Mouse (Mus musculus): Measurements from ENCODE around the gene Gxylt2. TPM values are rescaled to one million over a fixed set of nuclear protein-coding genes. Genes with fewer than 3 reads are reported as not detected.

Gxylt2 gene
- total RNA-seq, 2 experiments from 2014 or later: 1.9 TPM

DNA sequence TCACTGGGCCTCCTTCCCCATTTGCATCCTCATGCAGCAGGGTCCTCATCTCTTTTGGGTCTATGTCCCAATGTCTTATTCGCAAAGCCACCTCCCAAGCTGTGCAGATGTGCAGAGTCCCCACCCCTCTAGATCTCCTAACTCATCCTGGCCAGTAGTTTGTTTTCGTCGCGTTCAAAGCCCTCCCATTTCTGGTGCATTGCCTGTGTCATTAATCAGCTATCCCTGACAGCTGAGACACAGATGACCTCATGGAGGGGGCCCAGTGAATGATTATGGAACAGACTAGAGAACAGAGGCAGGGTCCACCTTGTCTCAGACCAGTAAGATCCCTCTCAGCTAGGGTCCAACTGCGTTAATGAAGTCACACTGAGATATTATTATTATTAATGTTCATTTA is 6.3 kb downstream of the Gxylt2 start:
- DNase-seq (ENCODE audit: low spot score in 2 of 2): no peak

DNA sequence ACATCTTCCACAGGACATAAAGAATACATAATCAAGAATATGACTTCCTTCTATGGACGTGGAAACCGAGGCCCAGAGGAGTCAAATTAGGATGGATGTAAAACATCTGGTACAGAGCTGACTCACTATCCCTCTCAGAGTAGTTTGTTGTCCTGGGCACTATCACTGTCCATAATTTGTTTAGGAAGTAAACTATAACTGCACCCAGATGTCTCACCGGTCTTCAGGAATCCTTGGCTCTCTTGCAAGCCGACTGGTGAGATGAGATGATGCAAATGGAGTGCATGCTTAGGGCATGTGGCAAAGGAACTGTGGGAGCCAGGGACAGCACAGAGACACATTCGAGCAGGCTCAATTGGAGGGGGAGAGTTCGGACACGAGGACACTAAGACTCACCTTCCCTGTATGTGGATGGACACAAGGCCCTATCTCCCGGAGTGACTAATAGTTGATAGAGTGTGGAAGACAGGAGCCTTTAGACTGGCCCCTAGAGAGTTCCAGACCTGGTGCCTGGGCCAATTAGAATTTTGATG is 10.8 kb downstream of the Gxylt2 start:
- DNase-seq (ENCODE audit: low spot score in 2 of 2): no peak

DNA sequence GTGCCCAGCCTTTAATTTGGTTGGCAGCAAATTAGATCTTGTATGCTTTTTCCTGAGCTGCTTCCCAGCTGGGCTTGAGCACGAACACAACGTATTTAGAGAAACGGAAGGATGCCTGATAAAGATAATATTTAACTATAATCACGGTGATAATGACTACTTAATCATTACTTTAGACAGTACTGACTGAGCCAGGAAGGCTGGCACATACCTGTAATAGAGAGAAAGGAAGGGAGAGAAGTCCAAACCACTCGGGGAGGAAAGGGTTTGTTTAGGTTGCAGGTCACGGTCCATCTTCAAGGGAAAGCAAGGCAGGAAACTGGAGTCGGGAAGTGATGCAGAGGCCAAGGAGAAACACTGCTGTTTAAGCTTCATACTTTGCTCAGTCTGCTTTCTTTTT is 11.6 kb downstream of the Gxylt2 start:
- DNase-seq (ENCODE audit: low spot score in 2 of 2): no peak

DNA sequence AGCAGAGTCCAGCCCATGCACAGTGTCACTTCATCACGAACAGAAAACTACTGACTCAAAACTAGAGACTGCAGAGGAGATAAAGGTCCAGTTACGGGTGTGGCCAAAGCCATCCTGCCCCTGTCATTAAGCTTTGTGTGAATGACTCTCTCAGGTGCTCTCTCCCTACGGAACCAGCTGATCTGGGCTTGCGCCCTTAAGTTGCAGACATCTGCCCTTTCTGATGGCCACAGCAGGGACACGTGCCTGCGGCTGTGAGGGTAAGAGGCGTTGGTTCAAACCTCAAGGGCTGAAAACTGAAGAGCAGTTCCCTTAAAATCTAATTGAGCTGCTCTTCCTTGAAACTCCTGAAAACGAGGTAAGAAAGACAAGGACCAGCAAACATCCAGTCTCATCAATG is 12.3 kb downstream of the Gxylt2 start:
- DNase-seq (ENCODE audit: low spot score in 2 of 2): no peak

DNA sequence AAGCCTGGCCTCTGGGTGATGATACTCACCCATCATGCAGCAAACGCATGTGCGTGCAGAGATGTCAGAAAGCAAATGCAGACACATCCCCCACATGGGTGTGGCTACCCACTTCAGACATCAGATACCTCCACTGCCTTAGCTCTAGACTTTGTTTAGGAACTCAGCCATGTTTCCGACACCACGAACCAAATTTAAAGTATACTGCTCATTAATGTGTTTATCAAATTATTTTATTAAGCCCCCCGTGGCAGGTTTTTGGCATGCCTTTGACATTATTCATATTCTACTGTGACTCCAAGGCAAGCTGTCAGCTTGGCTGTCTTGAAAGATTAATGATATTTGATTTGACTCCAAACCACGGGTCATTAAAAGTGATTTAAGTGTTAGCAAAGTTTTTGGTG is 15.6 kb downstream of the Gxylt2 start:
- DNase-seq (ENCODE audit: low spot score in 2 of 2): no peak

GRCm38 (mm10) chr6:100720882-100721721 is 16.6 kb downstream of the Gxylt2 start:
- no peak for DNase-seq (ENCODE audit: low spot score in 2 of 2)

- peak; percentile 43 to 77 for DNase-seq (ENCODE audit: low spot score in 2 of 2)
These were observed 27.5 kb downstream of the Gxylt2 start for GRCm38 (mm10) chr6:100731996-100732375.

DNA sequence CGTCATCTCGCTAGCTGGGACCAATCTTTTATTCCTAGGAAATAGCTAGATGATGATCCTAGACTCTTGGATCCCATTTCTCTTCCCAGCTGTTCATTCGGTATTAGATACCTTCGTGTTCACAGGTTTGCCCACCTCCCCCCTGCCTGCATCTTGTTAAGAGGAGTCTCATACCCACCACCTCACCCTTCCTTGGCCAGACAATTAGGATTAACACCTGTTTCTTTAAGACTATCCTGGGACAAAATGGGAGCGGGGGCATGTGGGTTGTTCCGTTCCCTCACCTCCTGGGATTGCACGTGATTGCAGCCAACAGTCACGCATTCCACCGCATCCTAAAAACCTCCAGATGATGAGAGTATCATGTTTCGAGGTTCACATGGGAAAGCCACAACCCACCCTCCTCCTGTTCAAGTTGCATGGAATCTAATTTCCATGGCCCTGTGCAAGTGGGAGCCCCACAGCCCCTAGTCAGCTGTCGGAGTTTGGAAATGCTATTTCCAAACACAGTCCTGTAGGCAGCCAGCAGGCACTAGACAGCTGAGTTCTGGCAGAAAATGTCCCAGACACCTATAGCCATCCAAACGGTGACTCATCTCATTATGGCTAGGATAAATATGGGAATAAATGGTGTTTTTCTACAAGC is 28.0 kb downstream of the Gxylt2 start:
- peak; percentile 57 to 86 for DNase-seq (ENCODE audit: low spot score in 2 of 2)

- no peak for DNase-seq (ENCODE audit: low spot score in 2 of 2)
These were observed 28.7 kb downstream of the Gxylt2 start for GRCm38 (mm10) chr6:100733218-100733617.

GRCm38 (mm10) chr6:100734321-100734720 is 29.8 kb downstream of the Gxylt2 start:
- no peak for DNase-seq (ENCODE audit: low spot score in 2 of 2)

DNA sequence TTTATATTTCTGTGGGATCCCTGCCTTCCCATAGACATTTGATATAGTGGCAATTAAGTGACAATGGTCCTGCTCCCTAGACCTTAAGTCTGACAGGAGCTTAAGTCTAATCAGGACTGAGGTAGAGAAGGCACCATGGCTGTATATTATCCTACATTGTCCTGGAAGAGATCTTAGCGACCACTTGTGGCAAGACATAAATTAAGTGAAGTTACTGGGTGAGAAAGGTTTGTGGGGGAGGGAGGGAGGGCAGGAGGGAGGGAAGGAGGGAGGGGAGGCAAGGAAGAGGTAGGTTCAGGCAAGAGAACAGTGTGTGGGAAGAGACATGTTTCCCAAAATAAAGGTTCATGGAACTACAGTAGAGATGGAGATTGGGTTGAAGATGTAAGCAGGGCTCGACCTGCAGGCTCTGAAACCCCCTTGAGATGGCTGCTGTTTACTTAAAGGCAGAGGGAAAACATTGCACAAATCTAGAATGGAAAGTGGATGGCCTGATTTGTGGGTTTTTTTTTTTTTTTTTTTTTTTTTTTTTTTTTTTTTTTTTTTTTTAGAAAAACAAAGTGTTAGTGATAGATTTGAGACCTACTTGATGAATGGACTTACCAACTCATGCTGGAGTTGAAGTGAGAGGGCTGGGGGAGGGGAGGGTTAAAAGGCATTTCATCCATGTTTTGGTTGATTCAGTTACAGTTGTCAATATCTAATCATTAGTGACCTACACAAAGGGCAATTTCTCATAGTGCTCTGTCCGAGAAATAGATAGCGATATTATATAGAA is 54.1 kb downstream of the Gxylt2 start:
- DNase-seq (ENCODE audit: low spot score in 2 of 2): no peak

DNA sequence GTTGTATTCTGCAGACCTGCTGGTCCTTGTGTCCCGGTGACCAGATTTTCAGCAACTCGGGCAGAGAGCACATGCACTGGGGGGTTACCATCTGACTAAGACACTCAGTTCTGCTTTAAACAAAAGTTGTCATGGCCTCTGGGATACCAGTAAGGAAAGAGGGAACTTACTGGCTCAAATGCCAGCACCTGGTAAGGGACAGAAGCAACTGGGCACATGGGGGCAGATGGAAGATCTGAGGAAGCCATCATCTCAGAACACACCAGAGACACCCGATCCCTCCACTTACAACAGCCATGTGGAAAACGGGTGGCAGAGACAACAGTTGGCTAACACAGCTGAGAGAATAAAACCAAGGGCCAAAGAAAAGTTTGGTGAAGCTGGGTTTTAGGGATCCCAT is 63.2 kb downstream of the Gxylt2 start:
- no peak for DNase-seq (ENCODE audit: low spot score in 2 of 2)

GRCm38 (mm10) chr6:100775923-100776505 is 71.5 kb downstream of the Gxylt2 start:
- no peak for DNase-seq (ENCODE audit: low spot score in 2 of 2)

DNA sequence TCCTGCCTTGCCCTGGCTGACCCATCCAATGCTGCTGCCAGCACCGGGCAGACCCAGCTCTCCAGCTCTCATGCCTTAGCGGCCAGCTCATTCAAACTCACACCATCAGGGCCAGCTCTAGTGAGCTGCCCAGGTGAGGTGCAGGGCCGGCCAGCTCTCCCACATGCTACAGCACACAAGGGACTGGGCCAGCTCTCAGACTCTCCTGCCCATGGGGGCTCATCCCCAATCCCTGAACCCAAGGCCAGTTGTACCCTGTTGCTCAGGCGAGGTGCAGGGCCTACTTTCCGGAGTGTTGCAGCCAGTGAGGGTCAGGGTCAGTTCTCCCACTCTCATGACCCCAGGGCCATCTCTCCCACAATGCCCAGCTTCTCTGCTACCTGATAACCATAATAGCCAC is 74.1 kb downstream of the Gxylt2 start:
- DNase-seq (ENCODE audit: low spot score in 2 of 2): no peak

GRCm38 (mm10) chr6:100780421-100780820 is 75.9 kb downstream of the Gxylt2 start:
- DNase-seq (ENCODE audit: low spot score in 2 of 2): no peak

GRCm38 (mm10) chr6:100781644-100782043 is 77.1 kb downstream of the Gxylt2 start:
- DNase-seq (ENCODE audit: low spot score in 2 of 2): no peak

GRCm38 (mm10) chr6:100787726-100788125 is 83.2 kb downstream of the Gxylt2 start:
- no peak for DNase-seq (ENCODE audit: low spot score in 2 of 2)

DNA sequence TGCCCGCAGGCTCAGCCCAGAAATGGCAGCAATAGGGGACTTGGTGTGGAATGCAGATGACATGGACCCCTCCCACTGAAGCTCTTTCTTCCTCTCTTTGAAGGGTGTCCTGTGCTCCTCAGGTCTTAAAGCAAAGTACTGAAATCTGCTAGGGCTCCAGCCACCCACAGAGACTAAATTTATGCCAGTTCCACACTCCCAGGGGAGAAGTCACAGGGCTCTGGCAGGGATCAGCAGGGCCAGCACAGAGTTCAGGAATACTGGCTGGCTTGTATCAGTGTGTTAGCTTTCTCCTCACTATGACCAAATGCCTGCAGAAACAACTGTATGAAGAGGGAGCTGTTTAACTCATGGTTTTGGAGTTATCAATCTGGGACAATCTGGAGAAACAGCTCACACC is 84.6 kb downstream of the Gxylt2 start:
- no peak for DNase-seq (ENCODE audit: low spot score in 2 of 2)

DNA sequence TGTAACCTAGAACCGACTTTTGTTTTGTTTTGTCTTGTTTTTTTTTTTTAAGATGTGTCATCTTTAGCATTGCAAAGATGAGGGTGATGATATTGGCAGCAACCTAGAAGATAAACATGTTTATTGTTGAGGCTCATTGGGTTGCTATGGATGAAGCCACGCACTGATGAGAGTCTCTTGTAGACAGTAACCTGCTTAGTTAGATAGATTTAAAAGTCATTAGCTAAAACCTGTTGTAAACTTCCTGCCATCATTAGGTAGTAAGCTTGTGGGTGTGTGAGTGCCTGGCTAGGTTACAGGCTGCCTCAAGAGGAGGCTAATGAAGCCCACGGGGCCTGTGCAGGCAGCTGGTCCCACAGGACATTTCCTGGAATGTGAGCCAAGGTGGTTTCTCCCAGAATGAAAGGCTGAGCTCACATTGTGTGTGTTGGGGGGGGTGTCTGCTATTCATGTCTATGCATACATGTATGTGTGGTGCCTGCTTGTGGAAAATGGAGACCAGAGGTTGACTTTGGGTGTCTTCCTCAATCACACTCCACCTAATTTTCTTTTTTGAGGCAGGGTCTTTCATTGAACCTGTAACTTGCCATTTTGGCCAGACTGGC is 87.6 kb downstream of the Gxylt2 start:
- DNase-seq (ENCODE audit: low spot score in 2 of 2): no peak

DNA sequence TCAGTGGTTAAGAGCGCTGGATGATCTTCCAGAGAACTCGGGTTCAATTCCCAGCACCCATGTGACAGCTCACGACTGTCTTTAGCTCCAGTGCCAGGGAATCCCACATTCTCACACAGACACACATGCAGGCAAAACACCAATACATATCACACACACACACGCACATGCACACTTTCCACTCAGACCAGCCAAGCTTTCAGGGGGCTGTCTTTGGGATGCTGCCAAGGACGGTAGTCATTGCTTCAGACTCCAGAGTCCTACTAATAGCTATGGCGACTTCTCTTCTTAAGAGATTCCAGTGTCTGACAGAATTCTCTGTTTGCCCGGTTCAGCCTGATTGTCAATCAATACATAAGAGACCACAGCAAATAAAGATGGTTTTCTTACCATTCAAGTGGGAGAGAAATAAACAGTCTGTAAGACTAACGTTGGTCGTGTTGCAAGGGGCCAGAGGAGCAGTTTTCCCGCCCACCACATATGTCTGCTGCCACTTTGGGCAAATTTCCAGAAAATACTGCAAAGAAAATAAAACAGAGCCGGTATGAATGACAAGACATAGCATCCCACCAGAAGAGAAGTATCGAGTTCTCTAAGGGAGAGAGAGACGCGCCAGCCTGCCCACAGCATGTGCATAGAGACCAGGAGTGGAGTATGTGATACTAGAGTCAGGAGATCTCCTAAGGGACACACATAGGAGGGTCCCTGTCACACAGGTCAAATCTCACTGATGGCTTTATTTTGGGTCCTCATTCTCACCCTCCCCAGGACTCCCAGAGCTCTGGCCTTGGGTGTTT is 88.6 kb downstream of the Gxylt2 start:
- no peak for DNase-seq (ENCODE audit: low spot score in 2 of 2)
